Mouse (Mus musculus) mature B cell (primary cell): ENCODE measurements around the gene Gm44511.

Experiments
- in situ Hi-C: fragments of 300-500 bp; cut with MboI; formaldehyde crosslinking; loops from 2 replicates; pipeline ENCODE4 v1.14.3; 2019

Gene Gm44511

DNA sequence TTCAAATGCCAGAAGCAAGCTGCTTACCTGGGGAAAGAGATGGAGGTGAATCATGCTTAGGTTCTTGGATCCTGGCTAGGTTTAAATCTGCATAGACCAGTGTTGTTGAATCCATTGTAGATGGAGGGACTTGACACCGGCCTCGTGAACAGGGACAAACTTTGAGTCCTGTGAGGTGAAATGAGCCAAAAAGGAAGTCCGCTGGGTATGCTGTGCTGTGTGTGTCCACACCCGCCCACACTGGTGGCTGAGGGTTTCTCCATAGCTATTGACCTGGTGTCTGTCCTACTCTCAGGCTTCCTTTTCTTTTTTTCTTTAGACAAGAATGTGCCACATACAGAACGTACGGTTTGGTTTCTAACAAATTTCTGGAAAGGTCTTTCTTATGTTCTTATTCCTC is at the start of gene Gm44511, which contains the start of gene Klrb1b:
Gene Gm44511, minus strand, starts transcription at position 184 of the 400 bp plus-strand sequence.
Gene Klrb1b, minus strand, starts transcription at position 200 of the 400 bp plus-strand sequence.
- in situ Hi-C loops = no loop called here

DNA sequence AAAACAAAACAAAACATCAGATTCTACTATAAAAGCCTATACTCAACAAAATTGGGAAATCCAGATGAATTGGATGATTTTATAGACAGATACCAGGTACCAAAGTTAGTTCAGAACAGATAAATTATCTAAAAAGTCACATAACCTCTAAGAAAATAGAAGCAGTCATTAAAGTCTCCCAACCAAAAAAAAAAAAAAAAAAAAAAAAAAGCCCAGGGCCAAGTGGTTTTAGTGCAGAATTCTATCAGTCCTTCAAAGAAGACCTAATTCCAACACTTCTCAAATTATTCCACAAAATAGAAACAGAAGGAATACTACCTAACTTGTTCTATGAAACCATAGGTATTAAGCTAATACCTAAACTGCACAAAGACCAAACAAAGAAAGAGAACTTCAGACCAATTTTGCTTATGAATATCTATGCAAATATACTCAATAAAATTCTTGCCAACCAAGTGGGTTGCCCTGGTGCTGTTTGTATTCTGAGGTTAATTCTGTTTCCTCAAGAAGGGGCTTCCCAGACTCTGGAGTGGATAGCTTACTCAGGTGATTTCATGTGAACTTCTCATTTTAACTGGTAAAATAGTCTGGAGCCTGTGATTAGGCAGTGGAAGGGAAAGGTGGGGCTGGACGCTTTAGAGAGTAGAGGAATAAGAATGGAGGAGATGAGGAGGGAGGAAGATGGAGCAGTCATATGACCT is 45.9 kb upstream of the Gm44511 start:
- in situ Hi-C loops = no loop called here

GRCm38 (mm10) chr6:128868861-128869260 is 42.7 kb upstream of the Gm44511 start:
- in situ Hi-C loops = no loop called here

DNA sequence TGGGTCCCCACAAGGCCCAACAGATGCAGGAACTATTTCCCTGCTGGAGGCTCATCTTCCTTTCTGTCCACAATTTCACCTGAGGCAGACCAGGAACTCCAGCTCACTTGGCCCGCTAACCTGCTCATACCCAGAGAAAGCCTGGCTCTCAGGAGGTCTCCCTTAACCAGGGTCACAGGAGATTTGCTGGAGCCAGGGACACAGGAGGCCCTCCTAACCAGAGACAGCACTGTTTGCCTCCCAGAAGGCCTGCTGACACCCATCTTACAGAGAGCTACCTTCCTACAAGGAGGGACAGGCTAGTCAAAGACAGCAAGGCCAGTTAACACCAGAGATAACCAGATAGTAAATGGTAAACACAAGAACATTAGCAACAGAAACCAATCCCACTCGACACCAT is 31.9 kb upstream of the Gm44511 start:
- in situ Hi-C loops = loop anchor here (10.0 kb wide), 1 partner anchor 327 kb away; the partner anchor contains the start of gene Clec2d

- in situ Hi-C loops = loop anchor here (10.0 kb wide), 1 partner anchor 329 kb away; the partner anchor contains the start of gene Clec2d
Observed at GRCm38 (mm10) chr6:128856250-128856649, 30.1 kb upstream of the Gm44511 start.

DNA sequence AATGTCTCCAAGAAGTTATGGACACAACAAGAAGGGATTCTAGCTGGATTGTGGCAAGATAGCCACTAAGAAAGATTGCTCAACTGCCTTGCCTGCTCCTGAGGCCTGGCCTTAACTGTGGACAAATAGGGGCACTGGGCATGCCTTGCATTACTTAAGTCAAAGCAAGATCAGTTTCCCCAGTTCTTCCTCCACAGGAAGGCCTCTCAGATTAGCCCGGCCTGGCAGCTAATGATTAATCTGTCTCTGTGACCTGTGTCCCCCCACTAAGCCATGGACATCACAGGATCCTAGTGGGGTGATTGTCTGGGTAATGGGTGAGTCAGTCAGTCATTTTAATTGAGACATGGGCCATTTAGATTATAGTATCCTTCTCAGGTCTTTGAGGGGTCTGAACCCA is 29.4 kb upstream of the Gm44511 start:
- in situ Hi-C loops = loop anchor here (10.0 kb wide), 1 partner anchor 329 kb away; the partner anchor contains the start of gene Clec2d

- in situ Hi-C loops = loop anchor here (5.0 to 10.0 kb wide), 2 partner anchors 330 to 387 kb away; partner anchors contain the start of gene Clec2d
Observed at GRCm38 (mm10) chr6:128854895-128855294, 28.8 kb upstream of the Gm44511 start.

DNA sequence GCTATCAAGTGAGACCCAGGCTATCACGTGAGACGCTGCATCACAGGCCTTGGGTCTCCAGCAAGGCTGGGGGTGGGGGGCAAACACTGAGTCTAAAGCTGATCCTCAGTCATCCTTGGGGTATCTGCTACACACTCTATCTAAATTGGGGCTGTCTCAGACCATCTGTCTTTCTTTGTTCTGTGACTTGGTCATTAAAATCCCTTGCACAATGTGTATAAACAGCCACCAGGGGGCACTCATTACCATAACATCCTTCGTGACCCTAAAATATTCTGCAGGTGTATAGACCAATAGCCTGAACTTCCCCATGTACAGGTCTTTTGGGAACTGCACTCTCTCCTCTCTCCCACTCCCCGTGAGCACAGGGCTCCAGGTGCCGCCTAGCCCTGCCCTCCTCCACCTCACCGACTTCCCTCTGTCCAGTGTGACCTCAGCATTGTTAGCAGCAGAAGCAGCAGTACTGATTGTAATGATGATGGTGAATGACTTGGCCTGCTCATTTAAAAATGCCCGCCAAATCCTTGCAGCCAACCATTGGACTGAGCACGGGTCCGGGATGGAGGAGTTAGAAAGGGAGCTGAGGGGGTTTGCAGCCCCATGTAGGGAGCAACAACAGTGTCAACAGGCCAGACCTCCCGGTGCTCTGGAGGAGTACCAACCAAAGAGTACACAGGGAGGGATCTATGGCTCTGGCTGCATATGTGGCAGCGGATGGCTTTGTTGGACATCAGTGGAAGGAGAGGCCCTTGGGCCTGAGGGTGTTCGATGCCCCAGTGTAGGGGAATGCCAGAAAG is 28.1 kb upstream of the Gm44511 start:
- in situ Hi-C loops = loop anchor here (5.0 to 10.0 kb wide), 2 partner anchors 331 to 388 kb away; partner anchors contain the start of gene Clec2d

- in situ Hi-C loops = loop anchor here (5.0 to 10.0 kb wide), 2 partner anchors 332 to 390 kb away; partner anchors contain the start of gene Clec2d
Observed at GRCm38 (mm10) chr6:128852766-128853165, 26.7 kb upstream of the Gm44511 start.

DNA sequence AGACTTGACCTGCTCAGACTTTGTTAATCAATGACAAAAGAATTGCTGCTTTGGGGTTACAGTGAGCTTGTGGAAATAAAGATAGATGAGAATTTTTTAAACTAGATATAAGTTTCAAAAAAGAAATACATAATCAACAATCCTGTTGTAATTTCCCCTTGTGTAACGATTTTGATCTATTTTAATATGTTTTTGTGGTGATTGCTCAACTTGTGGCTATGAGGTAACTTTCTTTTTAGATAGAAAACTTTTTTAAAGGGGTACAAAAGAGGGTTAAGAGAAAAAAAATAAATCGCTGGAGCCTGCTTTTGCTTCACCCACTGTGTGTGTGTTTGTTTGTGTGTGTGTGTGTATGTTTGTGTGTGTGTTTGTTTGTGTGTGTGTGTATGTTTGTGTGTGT is 25.0 kb upstream of the Gm44511 start:
- in situ Hi-C loops = loop anchor here (5.0 to 10.0 kb wide), 2 partner anchors 334 to 391 kb away; partner anchors contain the start of gene Clec2d

- in situ Hi-C loops = loop anchor here (5.0 to 10.0 kb wide), 2 partner anchors 334 to 392 kb away; partner anchors contain the start of gene Clec2d
Observed at GRCm38 (mm10) chr6:128850671-128851070, 24.6 kb upstream of the Gm44511 start.

- in situ Hi-C loops = loop anchor here (5.0 to 10.0 kb wide), 3 partner anchors 245 to 392 kb away; partner anchors contain the start of gene Clec2d
Observed at GRCm38 (mm10) chr6:128849902-128850301, 23.8 kb upstream of the Gm44511 start.

- in situ Hi-C loops = loop anchor here (10.0 kb wide), 1 partner anchor 243 kb away; no protein-coding TSS in a partner anchor
Observed at GRCm38 (mm10) chr6:128847401-128847800, 21.3 kb upstream of the Gm44511 start.

- in situ Hi-C loops = loop anchor here (10.0 kb wide), 1 partner anchor 241 kb away; no protein-coding TSS in a partner anchor
Observed at GRCm38 (mm10) chr6:128845998-128846542, 20.0 kb upstream of the Gm44511 start.

GRCm38 (mm10) chr6:128845319-128845979 is 19.3 kb upstream of the Gm44511 start:
- in situ Hi-C loops = loop anchor here (10.0 kb wide), 1 partner anchor 241 kb away; no protein-coding TSS in a partner anchor

- in situ Hi-C loops = loop anchor here (5.0 to 10.0 kb wide), 3 partner anchors 42 to 240 kb away; no protein-coding TSS in a partner anchor
Observed at GRCm38 (mm10) chr6:128844586-128845080, 18.5 kb upstream of the Gm44511 start.

DNA sequence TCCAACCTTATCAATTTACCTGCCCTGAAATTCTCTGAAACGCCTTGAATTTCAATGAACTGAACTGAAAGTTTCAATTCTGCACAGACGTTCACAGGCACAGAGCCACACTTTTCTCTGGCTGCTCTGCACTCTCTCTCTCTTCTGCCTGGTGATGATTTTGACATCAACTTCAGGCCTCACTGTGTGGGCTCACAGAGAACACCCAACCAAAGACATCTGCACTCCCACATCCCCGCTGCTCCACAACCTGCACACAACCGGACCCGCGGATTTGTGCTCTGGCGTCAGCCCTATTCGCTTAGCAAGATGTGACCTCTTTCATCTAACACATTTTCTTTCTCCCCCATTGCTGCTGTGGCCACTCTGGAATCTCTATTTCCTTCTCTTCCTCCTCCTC is 18.0 kb upstream of the Gm44511 start:
- in situ Hi-C loops = loop anchor here (5.0 to 10.0 kb wide), 3 partner anchors 42 to 239 kb away; no protein-coding TSS in a partner anchor

DNA sequence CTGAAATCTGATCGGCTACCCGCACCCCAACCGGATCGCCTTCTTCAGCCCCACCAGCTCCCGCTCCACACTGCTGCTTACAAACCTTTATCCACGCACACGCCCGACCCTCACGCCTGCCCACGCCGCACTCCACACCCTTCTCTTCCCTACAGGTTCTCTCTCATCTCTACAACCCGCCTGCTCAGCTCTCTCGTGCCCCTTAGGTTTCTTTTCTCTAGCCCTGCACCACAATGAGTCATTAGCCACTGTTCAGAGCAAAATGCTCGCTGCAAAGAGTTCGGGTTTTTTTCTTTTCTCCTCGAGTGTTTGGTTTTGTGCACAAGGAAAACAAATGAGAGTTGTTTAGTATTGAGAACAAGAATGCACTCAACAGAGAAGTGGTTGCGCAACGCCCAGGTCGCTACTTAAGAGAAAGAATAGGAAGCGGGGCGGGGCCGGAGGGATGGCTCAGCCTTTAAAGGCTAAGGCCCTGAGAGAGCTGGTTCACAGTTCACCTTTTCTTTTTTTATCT is 17.4 kb upstream of the Gm44511 start:
- in situ Hi-C loops = loop anchor here (5.0 to 10.0 kb wide), 3 partner anchors 41 to 239 kb away; no protein-coding TSS in a partner anchor

- in situ Hi-C loops = loop anchor here (5.0 to 10.0 kb wide), 3 partner anchors 41 to 238 kb away; no protein-coding TSS in a partner anchor
Observed at GRCm38 (mm10) chr6:128842945-128843478, 16.9 kb upstream of the Gm44511 start.
